Mouse (Mus musculus) megakaryocyte, embryonic 14.5 days (primary cell): ENCODE measurements around the gene Capza2.

Experiments used
- FLI1 ChIP-seq: IDR thresholded peaks from 2 replicates; pipeline ENCODE4 v1.6.1; 2012; ENCODE audit warnings: low read length, inconsistent platforms, mixed read lengths
- GATA1 ChIP-seq: IDR thresholded peaks from 3 replicates; pipeline ENCODE4 v1.6.1; 2012; ENCODE audit warnings: mixed read lengths, low read length, inconsistent platforms, borderline replicate concordance

- TF ChIP-seq GATA1: no peak
- TF ChIP-seq FLI1: no peak
Observed at GRCm38 (mm10) chr6:17665348-17665747, 29.3 kb downstream of the Capza2 start.
